Mouse (Mus musculus): ENCODE results near the gene Dclk3.

Dclk3 gene

DNA sequence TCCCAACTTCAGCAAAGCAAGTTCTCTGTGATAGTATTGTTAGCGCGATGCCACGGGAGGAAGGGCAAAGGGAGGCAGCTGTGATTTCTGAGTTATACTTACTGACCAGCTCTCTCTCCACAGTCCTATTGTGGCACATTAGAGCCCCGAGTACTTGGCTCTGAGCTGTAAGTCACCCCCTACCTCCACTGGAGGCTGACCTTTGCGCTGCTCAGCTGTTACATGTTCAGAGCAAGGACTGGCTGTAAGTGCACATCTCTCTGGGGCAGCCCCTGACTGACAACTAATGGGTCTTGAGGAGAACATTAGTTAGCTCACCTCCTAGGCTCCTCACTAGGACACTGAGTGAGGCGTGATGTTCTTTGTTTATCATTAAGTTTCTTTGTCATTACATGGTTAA, 1.6 kb downstream of the Dclk3 start:
- no peak for DNase-seq (ENCODE audit: low spot score)

DNA sequence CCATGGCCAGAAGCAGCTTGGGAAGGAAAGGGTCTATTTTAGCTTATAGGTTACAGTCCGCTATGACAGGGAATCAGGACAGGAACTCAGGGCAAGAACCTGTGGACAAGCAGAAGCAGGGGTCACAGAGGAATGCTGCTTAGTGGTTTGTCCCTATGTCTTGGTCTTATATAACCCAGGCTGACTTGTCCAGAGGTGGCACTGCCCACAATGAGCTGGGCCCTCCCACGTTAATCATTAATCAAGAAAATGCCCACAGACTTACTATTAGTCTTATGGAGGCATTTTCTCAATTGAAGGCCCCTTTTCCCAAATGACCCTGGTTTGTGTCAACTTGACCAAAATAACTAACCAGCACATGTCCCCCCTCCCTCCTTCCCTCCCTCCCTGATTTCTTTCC, 2.3 kb downstream of the Dclk3 start:
- DNase-seq (ENCODE audit: low spot score), result no peak

DNA sequence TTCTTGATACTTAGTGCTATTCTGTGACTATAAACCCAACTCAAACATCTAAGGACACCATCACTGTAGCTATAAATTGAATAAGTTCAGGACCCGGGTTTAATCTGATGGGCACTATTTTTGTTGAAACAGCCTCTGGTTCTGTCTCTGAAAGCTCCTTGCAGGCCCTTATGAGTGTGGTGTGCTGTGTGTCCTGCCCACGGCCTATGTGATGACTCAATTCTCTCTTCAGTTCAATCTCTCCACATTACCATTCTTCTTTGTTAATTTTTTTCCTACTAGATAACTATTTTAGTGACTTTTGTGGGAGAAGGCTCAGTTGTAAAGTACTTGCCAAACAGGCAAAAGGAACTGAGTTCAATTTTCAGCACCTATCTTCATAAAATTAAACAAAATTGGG, 7.3 kb downstream of the Dclk3 start:
- no peak for DNase-seq (ENCODE audit: low spot score)

DNA sequence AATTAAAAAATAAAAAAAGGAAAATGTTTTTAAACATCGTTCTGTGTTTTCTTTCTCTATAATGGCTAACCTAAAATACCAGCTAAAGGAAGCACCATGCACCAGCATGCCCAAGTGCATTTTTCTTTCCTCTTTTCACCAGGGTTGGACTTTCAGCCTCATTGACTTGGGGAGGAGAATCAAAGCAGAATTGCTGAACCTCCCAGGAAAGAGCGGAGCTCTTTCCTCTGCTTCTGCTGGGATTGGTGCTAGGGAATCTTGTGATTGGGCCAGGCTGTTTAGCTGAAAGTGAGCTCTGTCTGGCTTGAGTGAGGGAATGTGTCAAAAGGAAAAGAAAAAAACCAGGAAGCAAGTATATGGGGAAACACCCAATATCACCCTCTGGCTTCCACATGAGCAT, 10.1 kb downstream of the Dclk3 start:
- DNase-seq (ENCODE audit: low spot score), result no peak

DNA sequence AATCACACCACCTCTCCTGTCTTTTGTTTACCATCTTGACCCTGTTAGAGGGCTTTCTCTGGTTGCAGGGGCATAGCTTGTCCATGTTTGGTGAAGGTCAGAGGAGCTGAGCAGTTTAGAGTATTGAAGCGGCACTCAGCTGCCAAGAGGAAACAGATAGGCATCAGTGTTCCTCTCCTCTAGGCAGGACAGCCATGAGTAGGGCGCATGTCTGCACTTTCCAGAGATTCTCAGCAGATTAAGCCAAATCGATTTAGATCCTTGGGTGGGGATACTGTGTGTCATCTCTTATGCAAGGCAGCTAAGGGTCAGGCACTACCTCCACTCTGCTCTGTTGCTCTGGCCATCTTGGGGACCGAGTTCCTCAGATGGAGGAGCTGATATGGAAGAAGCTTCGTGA, 11.0 kb downstream of the Dclk3 start:
- DNase-seq (ENCODE audit: low spot score), result no peak

DNA sequence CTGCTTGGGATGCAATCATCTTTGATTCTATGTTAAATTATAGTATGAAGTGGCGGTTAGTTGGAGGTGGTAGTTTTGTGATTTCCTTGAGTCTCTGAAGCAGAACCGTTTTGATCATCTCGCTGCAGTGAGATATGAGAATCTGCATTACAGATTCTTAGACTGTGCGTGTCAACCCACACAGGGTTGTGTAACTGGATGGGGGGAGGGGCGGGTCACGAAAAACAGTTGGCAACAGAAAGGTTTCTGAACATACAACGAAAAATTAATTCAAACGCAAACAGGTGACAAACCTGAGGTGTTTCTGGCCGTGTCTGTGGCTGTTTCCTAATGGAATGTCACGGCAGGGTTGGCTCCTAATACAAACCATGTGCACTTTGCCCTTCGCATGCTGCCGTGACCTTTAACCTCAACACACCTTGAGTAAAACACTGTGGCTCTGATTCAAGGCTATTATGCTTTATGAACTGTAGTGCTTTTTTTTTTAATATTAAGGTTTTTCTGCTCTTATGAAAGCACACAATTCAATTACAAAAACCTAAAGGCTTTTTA, 12.0 kb downstream of the Dclk3 start:
- DNase-seq (ENCODE audit: low spot score), result no peak

DNA sequence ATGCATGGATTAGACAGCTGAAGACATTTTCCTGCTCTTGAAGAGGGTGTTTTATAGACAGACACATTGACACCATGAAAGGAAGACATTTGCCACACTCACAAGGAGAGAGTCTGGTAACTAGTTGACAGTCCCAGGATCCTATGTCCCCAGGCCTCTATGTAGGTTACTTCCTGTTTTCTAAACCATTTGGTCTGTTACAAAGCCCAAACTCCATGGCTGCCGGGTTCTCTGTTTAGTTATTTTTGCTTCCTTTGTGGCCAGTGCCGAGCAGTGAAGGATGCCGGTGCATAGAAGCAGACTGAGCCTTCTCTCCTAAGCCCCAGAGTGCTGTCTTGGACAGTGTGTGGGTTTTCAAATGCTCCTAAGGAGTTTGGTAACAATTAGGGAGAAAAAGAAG, 15.0 kb downstream of the Dclk3 start:
- no peak for DNase-seq (ENCODE audit: low spot score)

DNA sequence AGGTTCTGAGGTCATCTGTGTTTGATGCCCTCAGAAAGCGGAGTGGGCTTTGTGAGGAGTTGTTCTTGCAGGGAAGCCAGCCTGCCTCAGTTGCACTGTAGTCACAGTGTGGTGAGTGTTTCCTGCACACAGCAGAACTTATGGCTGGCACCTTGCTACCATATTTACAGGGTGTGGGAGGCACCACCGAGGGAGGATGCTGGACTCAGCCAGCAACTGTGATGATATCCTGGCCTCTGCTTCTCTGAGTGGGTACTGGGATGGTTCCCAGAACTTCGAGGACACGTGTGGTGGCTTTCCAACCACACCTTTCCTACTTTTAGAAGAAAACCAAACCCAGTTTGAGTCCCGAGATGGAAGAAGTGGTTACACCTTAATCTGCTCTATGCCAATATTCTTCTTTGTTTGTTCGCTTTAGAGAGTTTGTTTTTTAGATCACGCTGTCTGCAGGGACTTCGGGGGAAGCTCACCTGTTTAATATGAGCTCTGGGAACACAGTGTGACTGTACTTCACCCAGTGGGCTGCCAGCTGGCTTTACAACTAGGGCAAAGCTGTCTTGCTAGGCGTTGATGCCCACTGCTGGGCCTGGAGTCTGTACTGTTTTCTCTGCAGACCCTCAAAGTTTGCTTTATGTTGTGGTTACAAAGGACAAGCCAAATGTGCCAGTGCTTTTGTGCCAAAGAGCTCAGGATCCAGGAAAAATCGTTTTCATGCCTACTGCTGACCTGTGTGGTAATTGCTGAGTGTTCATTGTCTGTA, 18.5 kb downstream of the Dclk3 start:
- DNase-seq (ENCODE audit: low spot score), result no peak

DNA sequence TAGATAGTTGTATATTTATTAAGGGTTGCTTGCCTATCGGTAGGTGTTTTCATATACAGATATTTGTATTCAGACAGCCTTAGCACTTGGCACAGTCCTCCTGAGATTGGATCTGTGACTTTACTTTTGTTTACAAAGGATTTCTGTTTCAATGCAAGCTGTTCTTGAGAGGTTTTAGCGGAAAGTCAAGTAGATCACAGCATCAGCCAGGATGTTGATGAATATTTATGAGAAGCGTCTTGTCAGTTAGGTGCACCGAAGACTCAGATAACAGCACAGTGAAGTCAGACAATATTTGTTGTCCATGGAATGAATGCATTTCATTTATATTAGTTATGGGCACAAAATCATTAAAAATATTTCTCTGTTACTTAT, 19.0 kb downstream of the Dclk3 start:
- DNase-seq (ENCODE audit: low spot score), result no peak

DNA sequence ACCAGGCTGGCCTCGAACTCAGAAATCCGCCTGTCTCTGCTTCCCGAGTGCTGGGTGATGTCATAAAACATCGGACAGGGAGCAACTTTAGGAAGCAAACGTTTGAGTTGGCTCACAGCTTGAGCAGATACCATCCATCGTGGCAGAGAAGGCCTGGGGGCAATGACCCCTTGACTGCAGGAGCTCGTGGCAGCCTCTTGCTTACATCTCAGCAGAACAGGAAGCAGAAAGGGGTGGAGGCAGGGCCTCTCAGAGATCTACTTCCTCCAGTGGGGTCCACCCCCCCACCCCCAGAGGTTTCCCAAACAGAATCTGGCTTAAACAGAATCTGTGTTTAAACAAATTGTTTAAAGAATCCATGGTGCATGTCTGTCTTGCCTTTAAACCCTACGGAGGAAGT, 20.6 kb downstream of the Dclk3 start:
- DNase-seq (ENCODE audit: low spot score), result no peak

DNA sequence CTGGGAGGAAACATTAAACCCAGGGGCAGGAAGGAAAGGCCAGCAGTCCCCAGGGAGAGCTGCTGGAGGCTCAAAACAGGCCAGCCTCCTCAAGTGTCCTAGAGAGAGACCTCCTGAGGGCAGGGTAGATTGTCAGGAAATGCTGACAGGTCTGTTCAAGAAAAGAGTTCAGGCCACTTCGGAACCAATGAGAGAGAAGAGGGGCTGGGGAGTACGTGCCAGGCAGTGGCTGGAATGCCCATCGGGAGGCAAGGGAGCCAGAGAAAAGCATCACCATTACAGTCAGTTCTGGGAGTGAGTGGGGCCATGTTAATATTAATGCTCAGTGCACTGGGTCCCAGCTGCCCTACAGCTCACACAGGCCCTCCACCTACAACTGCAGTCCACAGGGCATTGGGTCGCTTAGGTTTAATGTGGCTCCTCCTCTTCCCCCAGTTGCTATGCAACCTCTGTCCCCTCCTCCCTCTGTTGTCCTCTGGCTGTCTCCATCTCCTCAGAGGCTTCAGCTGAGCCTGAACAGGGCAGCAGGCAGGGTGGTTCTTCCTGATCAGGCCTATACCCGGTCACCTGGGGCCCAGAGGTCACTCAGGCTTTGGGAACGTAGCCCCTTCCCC, 21.4 kb downstream of the Dclk3 start:
- DNase-seq (ENCODE audit: low spot score), result no peak

DNA sequence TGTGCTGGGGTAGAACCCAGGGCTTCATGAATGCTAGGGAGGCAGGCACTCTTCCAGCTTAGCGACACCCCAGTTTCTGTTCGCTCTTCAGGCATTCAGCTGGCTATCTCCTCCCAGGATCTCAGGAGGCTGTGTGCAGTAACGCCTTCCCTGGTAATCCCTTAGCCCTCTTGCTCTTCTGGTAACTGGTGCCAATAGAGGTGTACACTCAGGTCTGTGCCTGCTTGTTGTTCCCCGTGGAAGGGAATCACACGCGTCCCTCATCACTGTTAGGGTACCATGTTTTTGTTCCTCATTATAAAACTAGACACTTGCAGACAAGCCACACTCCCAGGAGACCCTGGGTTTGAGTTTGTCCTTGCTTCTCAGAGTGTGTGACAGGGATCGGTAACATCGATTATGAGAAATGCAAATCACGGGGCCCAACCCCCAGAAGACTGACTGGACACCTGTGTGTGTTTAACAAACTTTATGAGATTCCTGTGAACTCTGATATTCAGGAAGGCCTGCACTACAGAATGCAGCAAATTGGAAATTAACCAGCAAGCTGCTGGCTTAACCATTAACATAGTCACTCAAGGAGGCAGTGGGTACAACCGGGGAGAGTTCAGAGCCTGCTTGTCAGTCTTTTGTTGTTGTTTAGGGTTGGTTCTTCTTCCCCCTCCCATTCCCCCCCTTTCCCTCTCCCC, 22.7 kb downstream of the Dclk3 start:
- no peak for DNase-seq (ENCODE audit: low spot score)

DNA sequence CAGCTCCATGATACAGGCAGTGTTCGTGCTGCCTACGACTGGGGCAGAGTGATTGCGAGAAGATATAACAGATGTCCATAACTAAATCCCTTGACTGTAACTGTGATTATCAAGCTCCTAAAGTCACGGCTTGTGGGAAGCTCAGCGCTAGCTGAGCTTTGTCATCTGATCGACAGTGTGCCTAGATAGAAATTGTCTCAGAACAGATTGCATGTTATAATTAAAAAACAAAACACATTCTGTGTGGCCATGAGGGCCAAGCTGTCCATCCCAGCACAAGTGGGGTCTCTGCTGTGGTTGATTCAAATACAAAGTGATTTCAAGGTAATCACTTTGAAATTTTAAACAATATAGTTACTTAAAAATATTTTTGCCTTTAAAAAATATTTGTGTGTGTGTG, 26.8 kb downstream of the Dclk3 start:
- no peak for DNase-seq (ENCODE audit: low spot score)

DNA sequence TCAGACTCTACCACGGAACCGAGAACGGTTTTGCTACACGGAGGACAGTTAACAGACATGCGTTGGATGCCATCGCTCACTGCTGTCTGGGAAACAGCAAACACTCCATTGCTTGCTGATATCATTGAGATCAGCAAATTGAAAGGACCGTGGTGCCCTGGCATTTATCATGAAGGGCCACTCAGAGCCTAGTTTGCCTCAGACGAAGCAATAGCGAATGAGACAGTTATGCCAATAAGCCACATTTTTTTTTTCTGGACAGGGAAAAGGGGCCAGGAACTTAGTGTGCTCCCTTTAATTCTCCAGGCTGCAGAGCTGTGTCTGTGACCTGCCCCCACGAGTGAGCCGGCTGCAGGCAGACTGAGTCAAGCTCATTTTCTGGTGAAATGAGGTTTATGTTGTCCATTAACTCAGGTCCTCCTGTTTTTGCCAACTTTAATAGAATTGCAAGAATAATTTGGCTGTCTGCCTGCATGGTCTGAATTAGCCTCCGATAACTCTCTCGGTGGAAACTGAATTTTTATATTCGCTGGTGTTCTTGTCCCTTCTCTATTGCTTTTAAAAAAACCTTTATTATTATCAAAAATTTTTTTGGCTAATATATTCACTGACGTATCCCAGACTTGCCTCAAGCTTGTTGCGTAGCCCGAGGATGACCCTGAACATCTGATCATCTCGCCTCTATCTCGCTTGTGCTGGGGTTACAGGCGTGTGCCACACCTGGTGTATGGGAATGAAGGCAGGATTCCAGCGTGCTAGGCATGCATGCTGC, 35.0 kb downstream of the Dclk3 start:
- DNase-seq (ENCODE audit: low spot score), result peak; percentile 23

DNA sequence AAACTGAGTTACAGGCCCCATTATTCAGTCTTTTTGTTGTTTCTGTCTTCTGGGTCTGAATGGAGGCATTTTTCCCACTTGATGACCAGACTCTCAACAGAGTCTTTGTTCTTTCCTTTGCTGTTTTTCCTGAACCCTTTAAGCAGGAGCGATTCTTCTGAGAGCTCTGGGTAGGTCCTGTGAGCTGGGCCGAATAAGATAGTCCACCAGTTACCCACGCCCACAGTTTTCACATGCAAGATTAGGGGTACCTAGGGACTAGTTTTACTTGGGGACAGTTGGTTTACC, 35.5 kb downstream of the Dclk3 start:
- no peak for DNase-seq (ENCODE audit: low spot score)

DNA sequence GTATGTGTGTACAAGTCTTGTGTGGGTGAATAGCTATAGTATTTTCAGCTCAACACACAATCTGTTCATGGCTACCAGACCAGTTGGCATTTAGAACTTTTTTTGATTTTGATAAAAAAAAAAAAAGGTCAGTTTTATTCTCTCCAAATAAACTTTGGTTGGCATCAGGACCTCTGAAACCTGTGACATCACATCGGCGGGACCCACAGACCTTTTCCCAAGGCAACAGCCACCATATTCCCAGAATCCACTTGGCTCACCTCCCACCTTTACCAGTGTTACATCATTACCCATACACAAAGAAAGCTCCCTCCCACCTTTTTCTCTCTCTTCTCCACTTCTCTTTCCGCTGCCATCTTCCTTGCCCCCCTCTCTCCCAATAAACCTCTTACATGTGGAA, 36.4 kb downstream of the Dclk3 start:
- DNase-seq (ENCODE audit: low spot score), result no peak

DNA sequence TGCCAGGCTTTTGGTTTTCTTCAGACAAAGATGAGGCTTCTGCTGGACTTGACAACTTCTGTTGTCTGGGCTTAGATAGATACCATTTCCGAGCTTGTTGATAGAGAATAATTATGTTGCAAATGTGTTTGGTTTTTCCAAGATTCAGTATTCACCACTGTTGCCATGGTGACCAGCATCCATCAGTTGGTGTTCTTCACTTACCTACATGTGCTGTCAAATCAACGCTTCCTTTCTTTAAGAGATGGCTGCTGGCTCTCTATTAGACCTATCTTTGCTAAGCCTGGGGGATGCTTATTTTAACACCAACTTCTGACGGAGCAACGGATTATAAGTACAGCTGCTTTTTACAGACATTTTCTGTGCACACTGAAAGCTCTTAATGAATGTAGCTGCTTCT, 37.1 kb downstream of the Dclk3 start:
- no peak for DNase-seq (ENCODE audit: low spot score)

DNA sequence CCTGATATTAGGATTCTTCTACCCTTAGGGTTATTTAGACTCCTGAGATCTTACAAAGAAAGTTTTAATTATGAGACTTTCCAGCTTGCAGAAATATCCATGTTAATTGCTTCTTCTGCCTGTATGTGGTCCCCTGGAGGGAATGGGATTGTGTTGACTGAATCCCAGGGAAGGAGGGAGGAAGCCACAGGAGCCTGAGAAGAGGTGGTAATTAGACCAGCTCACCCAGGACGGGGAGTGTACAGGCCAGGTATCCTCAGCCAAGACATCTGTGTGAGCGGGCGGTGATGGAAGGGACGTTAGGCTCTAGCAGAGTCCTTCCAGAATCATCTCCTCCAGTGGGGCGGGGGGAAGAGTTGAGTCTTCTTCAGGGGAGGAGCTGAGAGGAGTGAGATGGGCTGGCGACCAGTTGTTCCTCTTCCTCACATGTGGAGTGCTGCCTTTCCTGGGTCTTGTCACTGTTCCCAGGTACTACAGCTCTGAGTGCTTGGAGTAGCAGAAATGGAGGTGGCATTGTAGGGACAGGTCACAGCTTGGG, 37.7 kb downstream of the Dclk3 start:
- DNase-seq (ENCODE audit: low spot score), result no peak

DNA sequence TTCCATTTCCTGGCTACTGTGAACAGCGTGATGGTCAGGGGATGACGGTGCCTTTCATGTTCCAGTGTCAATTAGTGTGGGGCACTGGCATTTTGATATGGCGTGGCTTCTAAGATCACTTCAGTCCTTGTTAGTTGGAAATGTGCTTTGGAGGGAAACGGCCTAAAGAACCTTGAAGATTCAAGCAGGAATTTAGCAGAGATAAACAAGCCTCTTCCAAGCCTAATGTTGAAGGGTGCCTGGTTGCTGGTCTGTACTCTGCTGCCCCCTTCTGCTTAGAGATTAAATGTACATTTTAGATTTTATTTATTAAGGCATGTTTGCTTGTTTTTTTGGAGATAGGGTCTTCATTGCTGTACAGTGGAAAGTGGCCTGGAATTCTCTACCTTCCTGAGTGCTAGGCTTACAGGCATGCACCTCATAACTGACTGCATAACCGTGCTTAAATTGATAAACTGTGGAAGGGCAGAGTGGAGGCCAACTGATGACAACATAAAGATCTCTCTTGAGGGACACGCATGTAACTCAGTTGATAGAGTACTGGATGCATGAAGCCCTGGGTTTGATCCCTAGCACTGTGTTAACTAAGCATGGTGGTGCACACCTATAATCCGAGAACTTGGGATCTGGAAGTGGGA, 40.1 kb downstream of the Dclk3 start:
- DNase-seq (ENCODE audit: low spot score), result no peak

DNA sequence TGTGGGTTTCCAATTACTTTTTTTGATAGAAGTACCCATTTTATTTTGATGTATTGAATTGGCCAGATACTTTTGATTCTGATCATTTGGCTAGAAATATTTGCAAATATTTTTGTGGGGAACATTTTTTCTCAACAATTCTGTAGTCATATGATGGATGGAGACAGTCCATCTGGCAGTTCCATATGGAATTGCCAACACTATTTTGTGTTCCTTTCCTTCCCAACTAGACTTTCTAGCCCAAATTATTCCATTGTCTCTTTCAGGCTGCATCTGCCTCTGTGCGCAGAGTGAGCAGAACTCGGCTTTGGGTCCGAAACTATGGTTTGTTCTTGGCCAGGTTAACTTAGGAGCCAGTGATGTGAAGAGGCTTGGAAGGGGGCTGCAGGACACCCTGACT, 42.1 kb downstream of the Dclk3 start:
- no peak for DNase-seq (ENCODE audit: low spot score)

DNA sequence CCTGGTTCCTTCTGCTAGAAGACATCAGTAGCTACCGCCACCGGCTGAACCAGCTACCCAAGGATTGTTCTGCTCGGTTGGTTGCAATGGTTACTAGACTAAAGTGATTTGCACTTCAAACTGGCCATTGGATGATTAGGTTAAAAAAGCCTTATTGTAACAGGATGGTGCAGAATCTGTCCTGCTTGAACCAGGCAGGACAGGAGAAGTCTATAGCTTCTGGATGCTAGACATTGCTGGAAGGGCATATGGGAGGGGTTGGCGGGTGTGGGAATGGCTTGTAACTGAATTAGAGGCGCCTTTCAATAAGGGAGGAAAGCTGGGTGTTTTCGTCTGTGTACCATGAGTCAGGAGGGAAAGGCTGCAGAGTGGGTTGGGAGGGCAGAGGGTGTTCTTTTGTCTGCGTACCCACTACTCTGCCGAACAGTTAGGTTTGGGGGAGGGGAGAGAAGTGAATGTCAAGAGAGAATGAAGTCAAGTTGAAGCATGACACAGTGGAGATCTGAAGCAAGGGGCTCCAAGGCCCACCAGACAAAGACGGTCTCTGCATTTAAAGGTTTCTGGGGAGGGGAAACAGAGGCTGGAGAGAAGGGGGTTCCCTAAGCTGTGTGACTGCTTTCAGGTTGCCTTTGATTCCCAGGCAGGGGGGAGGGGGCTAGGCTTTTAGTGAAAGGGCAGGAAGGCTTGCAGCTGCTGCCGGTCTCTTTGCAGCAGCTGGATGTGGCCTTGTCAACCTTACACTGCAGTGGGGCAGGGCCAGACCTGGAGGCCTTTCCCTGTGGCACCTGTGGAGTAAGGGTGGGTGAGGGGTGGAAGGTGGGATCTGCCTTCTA, 48.0 kb downstream of the Dclk3 start:
- no peak for DNase-seq (ENCODE audit: low spot score)
